Mouse (Mus musculus) limb, embryonic 14.5 days (tissue): ENCODE data around the gene Hoxa13. TPM values are rescaled to one million over a fixed set of nuclear protein-coding genes. Genes with fewer than 3 reads are reported as not detected.

Experiments used
- ATAC-seq: fragments of 200-750 bp; cut with Nextera tagmentation; 2 replicates; pipeline ENCODE4 v1.8.0; 2017; ENCODE audit warnings: low read depth, moderate number of reproducible peaks, moderate TSS enrichment; ENCODE audit not compliant: low FRiP score
- DNase-seq: peaks from one replicate; pipeline ENCODE4 v3.0.0-alpha.2; 2015; ENCODE audit warnings: low spot score
- H3K27ac ChIP-seq: fragments of 300-500 bp; sonication (generic); replicated peaks from 2 replicates; pipeline ENCODE4 v1.5.1; 2014; ENCODE audit warnings: low read depth, mild to moderate bottlenecking, low read length, moderate library complexity, mixed read lengths
- H3K27me3 ChIP-seq: fragments of 300-500 bp; sonication (generic); 2 replicates; pipeline ENCODE4 v1.6.1; 2014; ENCODE audit warnings: low read length, mixed read lengths; ENCODE audit not compliant: control insufficient read depth, insufficient read depth
- H3K36me3 ChIP-seq: fragments of 300-500 bp; sonication (generic); 2 replicates; pipeline ENCODE4 v1.6.1; 2014; ENCODE audit warnings: mild to moderate bottlenecking, low read length, moderate library complexity, mixed read lengths; ENCODE audit not compliant: control insufficient read depth, insufficient read depth
- H3K4me1 ChIP-seq: fragments of 300-500 bp; sonication (generic); 2 replicates; pipeline ENCODE4 v1.6.1; 2014; ENCODE audit warnings: antibody characterized with exemption, low read length, mixed read lengths; ENCODE audit not compliant: control insufficient read depth, insufficient read depth
- H3K4me2 ChIP-seq: fragments of 300-500 bp; sonication (generic); replicated peaks from 2 replicates; pipeline ENCODE4 v1.6.1; 2014; ENCODE audit warnings: low read depth, mild to moderate bottlenecking, low read length, moderate library complexity; ENCODE audit not compliant: severe bottlenecking
- H3K4me3 ChIP-seq: fragments of 300-500 bp; sonication (generic); replicated peaks from 2 replicates; pipeline ENCODE4 v1.5.1; 2014; ENCODE audit warnings: low read length
- H3K9ac ChIP-seq: fragments of 300-500 bp; sonication (generic); 2 replicates; pipeline ENCODE4 v1.6.1; 2014; ENCODE audit warnings: mild to moderate bottlenecking, low read depth, low read length, moderate library complexity; ENCODE audit not compliant: severe bottlenecking
- H3K9me3 ChIP-seq: fragments of 300-500 bp; sonication (generic); 2 replicates; pipeline ENCODE4 v1.6.1; 2016; ENCODE audit warnings: low read length; ENCODE audit not compliant: control insufficient read depth
- POLR2A ChIP-seq: fragments of 200-500 bp; IDR thresholded peaks from 2 replicates; pipeline ENCODE4 v1.8.0; 2012; ENCODE audit warnings: inconsistent platforms, mild to moderate bottlenecking, moderate library complexity, borderline replicate concordance; ENCODE audit not compliant: insufficient read depth, insufficient read length; ENCODE audit errors: extremely low read depth
- WGBS: fragments of 180-500 bp; shearing (Covaris S2); extraction: QIAGEN DNeasy Blood & Tissue Kit; methylation state at CpG from one replicate; pipeline ENCODE4 v1.1.7; 2014; 5-methylcytosine and 5-hydroxymethylcytosine counted together
- polyA plus RNA-seq, 2 experiments: library from polyadenylated mRNA; depleted of rRNA in 1 of 2; stranded (reverse) in 1 of 2; unstranded in 1 of 2; fragments of >200 nt; fragmentation: Nextera tagmentation in 1 of 2; extraction: Ambion mirVana in 1 of 2; gene quantifications; 2 replicates each; pipeline versions ENCODE4 v1.2.1 to v1.2.3; 2012 to 2014

Gene Hoxa13
- polyA plus RNA-seq, 2 experiments: 16.0 to 26.0 TPM

DNA sequence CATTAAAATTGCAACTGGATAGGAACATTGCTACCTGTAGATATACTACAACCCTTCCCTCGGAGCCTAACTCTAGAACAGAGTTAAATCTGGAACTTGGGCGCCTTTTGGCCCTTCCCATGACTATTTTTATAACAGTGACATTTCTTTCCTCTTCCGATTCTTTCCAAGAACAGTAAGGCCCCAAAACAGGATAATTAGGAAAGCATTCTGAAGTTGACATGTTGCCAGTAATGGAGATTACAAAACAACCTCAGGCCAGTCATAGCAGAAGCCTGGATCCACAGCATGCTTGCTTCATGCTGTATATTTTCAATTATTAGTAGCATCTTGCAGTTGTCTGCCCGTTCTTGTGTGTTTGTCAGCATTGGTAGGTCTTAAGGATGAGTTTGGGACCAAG lies 40.1 kb upstream of the Hoxa13 start:
- ATAC-seq: no peak
- no peak for DNase-seq
- H3K4me2 ChIP-seq: no peak overlapping the region
- H3K9me3 ChIP-seq: no peaks in the 10 kb centered on the region
- 69% methylated on average over 4 of the region's 4 CpGs for WGBS
- H3K27me3 ChIP-seq: peaks cover 4% of the 10 kb centered on the region
- no peak for TF ChIP-seq POLR2A
- no peak overlapping the region for H3K4me3 ChIP-seq
- no peaks in the 10 kb centered on the region for H3K36me3 ChIP-seq
- no peak overlapping the region for H3K27ac ChIP-seq
- H3K9ac ChIP-seq: no peak overlapping the region
- peaks cover 3% of the 10 kb centered on the region; the same call in 1 of the 2 replicates for H3K4me1 ChIP-seq

DNA sequence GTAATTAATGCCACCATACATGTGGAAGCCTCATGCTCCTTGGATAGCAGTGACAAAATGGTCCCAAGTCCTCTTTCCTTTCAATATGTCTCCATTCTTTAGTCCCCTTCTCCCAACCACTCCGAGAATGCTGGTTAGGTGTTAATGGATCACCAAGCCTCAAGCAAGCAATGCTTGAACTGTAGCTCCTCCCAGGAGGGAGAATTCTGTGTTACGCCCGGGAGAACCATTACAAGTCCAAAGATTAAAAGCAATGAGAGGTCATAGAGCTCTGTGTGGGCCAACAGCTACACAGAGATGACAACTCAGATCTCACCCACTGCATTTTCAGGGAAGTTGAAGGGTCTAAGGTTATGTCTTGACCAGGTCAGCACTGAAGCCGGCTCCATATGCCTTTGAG lies 37.8 kb upstream of the Hoxa13 start:
- no peaks in the 10 kb centered on the region for H3K4me1 ChIP-seq
- no peak overlapping the region for H3K27ac ChIP-seq
- no peak for TF ChIP-seq POLR2A
- H3K36me3 ChIP-seq: no peaks in the 10 kb centered on the region
- no peaks in the 10 kb centered on the region for H3K27me3 ChIP-seq
- H3K4me2 ChIP-seq: no peak overlapping the region
- no peak overlapping the region for H3K9ac ChIP-seq
- DNase-seq: no peak
- no peak overlapping the region for H3K4me3 ChIP-seq
- ATAC-seq: no peak
- 83% methylated on average over 4 of the region's 4 CpGs for WGBS
- no peaks in the 10 kb centered on the region for H3K9me3 ChIP-seq

DNA sequence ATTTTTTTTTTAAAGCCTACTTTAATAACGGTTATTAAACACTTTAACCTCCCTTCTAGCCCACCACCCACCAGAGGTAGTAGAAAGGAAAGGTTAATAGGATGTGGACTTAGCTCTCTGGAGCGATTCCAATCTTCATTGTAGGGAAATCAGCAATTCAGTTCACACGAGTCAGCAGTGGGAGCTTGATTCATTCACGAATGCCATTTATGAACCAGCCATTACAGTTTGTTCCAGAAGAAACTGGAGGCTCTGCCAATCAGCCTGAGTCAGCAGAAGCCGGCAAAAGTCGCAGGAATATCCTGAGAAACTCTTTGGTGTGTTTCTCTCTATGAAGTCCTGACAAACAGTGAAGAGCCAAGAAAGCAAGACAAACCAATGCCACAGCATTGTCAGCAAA lies 33.9 kb upstream of the Hoxa13 start:
- no peak overlapping the region for H3K27ac ChIP-seq
- WGBS: 73% methylated on average over 6 of the region's 6 CpGs
- no peak overlapping the region for H3K9ac ChIP-seq
- TF ChIP-seq POLR2A: no peak
- H3K27me3 ChIP-seq: peaks cover 20% of the 10 kb centered on the region
- H3K9me3 ChIP-seq: no peaks in the 10 kb centered on the region
- H3K4me3 ChIP-seq: no peak overlapping the region
- H3K4me2 ChIP-seq: no peak overlapping the region
- peaks cover 9% of the 10 kb centered on the region for H3K4me1 ChIP-seq
- no peaks in the 10 kb centered on the region for H3K36me3 ChIP-seq
- ATAC-seq (no peak), DNase-seq (no peak)

DNA sequence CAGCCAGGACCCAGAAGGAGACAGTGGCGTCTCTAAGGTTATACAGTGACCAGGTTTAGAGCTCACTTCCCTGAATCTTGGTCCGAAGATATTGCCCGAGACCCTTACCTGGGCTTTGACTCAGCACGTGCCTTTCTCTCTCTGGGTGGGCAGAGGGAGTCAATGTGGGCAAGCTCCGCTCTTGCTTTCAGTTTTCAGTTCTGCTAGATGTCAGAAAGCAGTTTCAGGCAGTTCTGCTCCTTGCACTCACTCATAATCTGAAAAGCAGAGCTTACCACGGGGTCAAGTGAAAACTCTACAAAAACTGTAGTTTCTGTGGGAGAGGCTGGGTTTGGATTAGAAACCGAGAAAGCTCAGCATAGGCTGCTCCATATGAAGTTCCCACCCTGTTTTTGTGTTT lies 31.6 kb upstream of the Hoxa13 start:
- Histone ChIP-seq H3K9me3 (no peaks in the 10 kb centered on the region), H3K4me2 (no peak overlapping the region), H3K27ac (no peak overlapping the region), H3K9ac (no peak overlapping the region), H3K36me3 (no peaks in the 10 kb centered on the region), H3K4me3 (no peak overlapping the region), H3K27me3 (peaks cover 20% of the 10 kb centered on the region), H3K4me1 (peaks cover 9% of the 10 kb centered on the region)
- TF ChIP-seq POLR2A: no peak
- WGBS: 58% methylated on average over 7 of the region's 7 CpGs
- ATAC-seq: no peak
- no peak for DNase-seq

DNA sequence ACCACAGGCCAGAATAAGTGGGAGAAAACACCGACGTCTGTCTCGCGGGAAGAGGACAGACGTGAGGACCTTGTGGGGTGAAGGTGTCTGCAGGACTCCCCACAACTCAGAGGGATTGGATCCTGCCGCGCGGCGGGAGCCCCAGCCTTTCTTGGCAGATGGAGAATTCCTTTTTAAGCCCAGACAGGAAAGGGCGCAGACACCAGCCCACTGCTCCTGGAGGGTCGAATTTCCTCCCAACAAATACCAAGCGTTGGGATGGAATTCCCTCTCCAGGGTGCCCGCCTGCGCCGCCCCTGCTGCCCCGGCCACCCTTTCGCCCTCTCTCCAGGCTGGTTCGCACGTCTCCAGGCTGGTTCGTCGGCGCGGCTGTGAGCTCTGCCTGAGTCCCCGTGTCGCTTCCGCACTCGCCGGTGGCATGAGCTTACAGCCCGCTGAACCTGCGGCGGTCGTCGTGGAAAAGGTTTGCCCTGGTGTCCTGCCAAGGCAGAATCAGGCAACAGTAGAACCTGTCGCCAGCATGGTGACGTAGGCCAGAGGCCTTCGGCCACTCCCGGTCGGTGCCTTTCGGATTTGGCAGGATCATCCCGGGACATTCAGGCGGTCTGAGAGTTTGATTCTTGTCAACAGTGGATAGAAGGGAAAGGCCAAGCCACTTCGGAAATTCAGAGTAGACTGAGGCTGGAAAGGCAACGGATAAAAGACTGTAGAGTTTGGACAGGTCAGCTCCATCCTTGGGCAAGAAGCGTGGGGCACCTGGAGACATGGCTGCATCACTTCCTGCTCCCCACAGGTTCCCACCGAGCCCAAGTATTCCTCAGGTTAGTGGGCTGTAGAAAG lies 30.6 kb upstream of the Hoxa13 start:
- no peaks in the 10 kb centered on the region for H3K36me3 ChIP-seq
- H3K27me3 ChIP-seq: peaks cover 20% of the 10 kb centered on the region
- H3K4me3 ChIP-seq: peak overlapping the region; percentile 30
- ATAC-seq (peak; percentile 60; the same call in 1 of the 2 replicates), DNase-seq (no peak)
- H3K9me3 ChIP-seq: no peaks in the 10 kb centered on the region
- WGBS: 3% methylated on average over 45 of the region's 45 CpGs
- no peak overlapping the region for H3K27ac ChIP-seq
- H3K4me1 ChIP-seq: peaks cover 9% of the 10 kb centered on the region
- no peak for TF ChIP-seq POLR2A
- H3K4me2 ChIP-seq: peak overlapping the region; percentile 63
- H3K9ac ChIP-seq: peak overlapping the region; percentile 5
